Mouse (Mus musculus) erythroblast, embryonic 14.5 days (primary cell): ENCODE results near the gene Kctd6. TPM values are rescaled to one million over a fixed set of nuclear protein-coding genes. Genes with fewer than 3 reads are reported as not detected.
A peak's percentile ranks its signal among the peaks of the same experiment; 100 is the strongest.

ENCODE experiments used
- H3K27me3 ChIP-seq: 2 replicates; pipeline ENCODE4 v1.6.1; 2012; ENCODE audit warnings: inconsistent platforms; ENCODE audit not compliant: control insufficient read depth
- H3K36me3 ChIP-seq: 2 replicates; pipeline ENCODE4 v1.6.1; 2012; ENCODE audit warnings: mild to moderate bottlenecking, inconsistent platforms; ENCODE audit not compliant: control insufficient read depth
- H3K4me1 ChIP-seq: 2 replicates; pipeline ENCODE4 v1.6.1; 2012; ENCODE audit warnings: inconsistent platforms; ENCODE audit not compliant: control insufficient read depth
- H3K4me3 ChIP-seq: replicated peaks from 2 replicates; pipeline ENCODE3; 2012; ENCODE audit warnings: moderate library complexity, mild to moderate bottlenecking, inconsistent platforms
- H3K9me3 ChIP-seq: 2 replicates; pipeline ENCODE4 v1.6.1; 2012; ENCODE audit warnings: low read length, inconsistent platforms, mixed read lengths; ENCODE audit not compliant: control insufficient read depth
- GATA1 ChIP-seq: IDR thresholded peaks from 2 replicates; pipeline ENCODE4 v1.6.1; 2012; ENCODE audit warnings: low read length, inconsistent platforms, mixed read lengths
- TAL1 ChIP-seq: IDR thresholded peaks from 3 replicates; pipeline ENCODE4 v1.6.1; 2012; ENCODE audit warnings: low read length, inconsistent platforms, mixed read lengths
- polyA plus RNA-seq: library from polyadenylated mRNA; stranded (reverse); fragments of >175 nt; gene quantifications from 2 replicates; pipeline ENCODE4 v1.2.3, GENCODE M21; 2012

The Kctd6 gene
- polyA plus RNA-seq, 1 experiment, result 0.15 TPM

GRCm38 (mm10) chr14:8208876-8209275 lies 5.1 kb upstream of the Kctd6 start:
- TF ChIP-seq TAL1 (no peak), GATA1 (no peak)
- Histone ChIP-seq H3K4me1 (peaks cover 6% of the 10 kb centered on the region), H3K36me3 (no peaks in the 10 kb centered on the region), H3K4me3 (no peak overlapping the region), H3K9me3 (no peaks in the 10 kb centered on the region), H3K27me3 (peaks cover 3% of the 10 kb centered on the region; the same call in 1 of the 2 replicates)

- Histone ChIP-seq H3K9me3 (no peaks in the 10 kb centered on the region), H3K4me3 (no peak overlapping the region), H3K36me3 (no peaks in the 10 kb centered on the region), H3K4me1 (peaks cover 12% of the 10 kb centered on the region), H3K27me3 (peaks cover 3% of the 10 kb centered on the region; the same call in 1 of the 2 replicates)
- TF ChIP-seq GATA1 (no peak), TAL1 (no peak)
Observed at GRCm38 (mm10) chr14:8209896-8210295, 4.0 kb upstream of the Kctd6 start.

- Histone ChIP-seq H3K4me3 (no peak overlapping the region), H3K9me3 (no peaks in the 10 kb centered on the region), H3K36me3 (no peaks in the 10 kb centered on the region), H3K4me1 (peaks cover 25% of the 10 kb centered on the region), H3K27me3 (peaks cover 4% of the 10 kb centered on the region)
- no peak for TF ChIP-seq GATA1
- no peak for TF ChIP-seq TAL1
Observed at GRCm38 (mm10) chr14:8212996-8213395, 944 bp upstream of the Kctd6 start.

- Histone ChIP-seq H3K36me3 (no peaks in the 10 kb centered on the region), H3K9me3 (no peaks in the 10 kb centered on the region), H3K27me3 (peaks cover 4% of the 10 kb centered on the region), H3K4me1 (peaks cover 25% of the 10 kb centered on the region), H3K4me3 (peak overlapping the region; percentile 86)
- no peak for TF ChIP-seq TAL1
- no peak for TF ChIP-seq GATA1
Observed at GRCm38 (mm10) chr14:8214299-8215207, 613 bp downstream of the Kctd6 start.

GRCm38 (mm10) chr14:8215208-8215778 lies 1.4 kb downstream of the Kctd6 start:
- TF ChIP-seq GATA1, result no peak
- TF ChIP-seq TAL1, result no peak
- H3K27me3 ChIP-seq, result peaks cover 4% of the 10 kb centered on the region
- no peaks in the 10 kb centered on the region for H3K36me3 ChIP-seq
- peak overlapping the region; percentile 86 for H3K4me3 ChIP-seq
- H3K9me3 ChIP-seq, result no peaks in the 10 kb centered on the region
- H3K4me1 ChIP-seq, result peaks cover 25% of the 10 kb centered on the region

- Histone ChIP-seq H3K27me3 (peaks cover 4% of the 10 kb centered on the region), H3K9me3 (no peaks in the 10 kb centered on the region), H3K36me3 (no peaks in the 10 kb centered on the region), H3K4me1 (peaks cover 33% of the 10 kb centered on the region), H3K4me3 (no peak overlapping the region)
- no peak for TF ChIP-seq TAL1
- TF ChIP-seq GATA1, result no peak
Observed at GRCm38 (mm10) chr14:8216100-8216499, 2.2 kb downstream of the Kctd6 start.

- no peak for TF ChIP-seq TAL1
- TF ChIP-seq GATA1, result no peak
- Histone ChIP-seq H3K4me1 (peaks cover 38% of the 10 kb centered on the region), H3K27me3 (peaks cover 4% of the 10 kb centered on the region), H3K36me3 (peaks cover 8% of the 10 kb centered on the region), H3K4me3 (no peak overlapping the region), H3K9me3 (no peaks in the 10 kb centered on the region)
Observed at GRCm38 (mm10) chr14:8218238-8218637, 4.3 kb downstream of the Kctd6 start.

GRCm38 (mm10) chr14:8218730-8219380 lies 4.9 kb downstream of the Kctd6 start:
- no peak overlapping the region for H3K4me3 ChIP-seq
- no peaks in the 10 kb centered on the region for H3K9me3 ChIP-seq
- H3K4me1 ChIP-seq, result peaks cover 40% of the 10 kb centered on the region
- no peak for TF ChIP-seq TAL1
- H3K36me3 ChIP-seq, result peaks cover 8% of the 10 kb centered on the region
- H3K27me3 ChIP-seq, result peaks cover 4% of the 10 kb centered on the region

- H3K27me3 ChIP-seq, result peaks cover 4% of the 10 kb centered on the region
- no peak for TF ChIP-seq GATA1
- TF ChIP-seq TAL1, result no peak
- H3K4me3 ChIP-seq, result no peak overlapping the region
- H3K36me3 ChIP-seq, result peaks cover 8% of the 10 kb centered on the region
- no peaks in the 10 kb centered on the region for H3K9me3 ChIP-seq
- peaks cover 44% of the 10 kb centered on the region for H3K4me1 ChIP-seq
Observed at GRCm38 (mm10) chr14:8219876-8220275, 5.9 kb downstream of the Kctd6 start.
